ENCODE assay signal across 13 mouse cellular contexts in the genomic region with DNA sequence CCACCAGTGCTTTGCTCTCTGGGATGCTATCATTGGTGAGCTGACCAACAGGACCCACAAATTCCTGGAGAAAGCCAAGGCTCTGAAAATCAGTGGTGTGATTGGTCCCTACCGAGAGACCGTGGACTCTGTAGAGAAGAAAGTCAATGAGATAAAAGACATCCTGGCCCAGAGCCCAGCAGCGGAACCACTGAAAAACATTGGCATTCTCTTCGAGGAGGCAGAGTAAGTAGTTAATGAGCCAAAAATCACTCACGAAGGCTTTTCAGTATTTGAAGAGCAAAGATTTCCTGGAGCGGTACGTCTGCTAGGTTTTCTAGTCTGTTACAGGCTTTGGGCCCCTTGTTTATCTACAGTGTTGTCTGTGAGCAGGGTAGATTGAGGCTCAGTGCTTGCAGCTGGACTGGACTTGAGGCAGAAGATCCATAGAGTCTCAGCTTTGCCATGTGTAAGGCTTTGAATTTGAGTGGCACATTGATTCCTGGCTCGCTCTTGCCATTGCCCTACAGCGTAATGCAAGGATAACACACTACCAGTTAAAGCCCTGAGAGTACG. TPM values are rescaled to one million over a fixed set of nuclear protein-coding genes. Genes with fewer than 3 reads are reported as not detected.
DNase-seq lines count a peak whose midpoint lies in the region; ATAC-seq and TF ChIP-seq lines count a peak whose summit lies in the region.
"Had no signal": no experiment of that assay in that cellular context is flagged by ENCODE, and none has a peak within 500 bp of the region (broad histone marks: within the 10 kb centered on the region; RNA-seq: fewer than 3 reads in every experiment).

No protein-coding gene starts in this region.

- H3K27me3 ChIP-seq in embryonic facial prominence, embryonic 14.5 days (replicated peaks; ENCODE audit: control insufficient read depth, insufficient read depth, low read length), result no peaks in the 10 kb centered on the region
- H3K27me3 ChIP-seq in embryonic facial prominence, embryonic 10.5 days (replicated peaks; ENCODE audit: low read depth, poor library complexity, severe bottlenecking), result no peaks in the 10 kb centered on the region
- H3K27me3 ChIP-seq in hindbrain, embryonic 13.5 days, result no peaks in the 10 kb centered on the region
- no peaks in the 10 kb centered on the region for H3K27me3 ChIP-seq in hindbrain, embryonic 12.5 days
- H3K27me3 ChIP-seq in midbrain, postnatal 0 days (ENCODE audit: insufficient read depth, low read length), result no peaks in the 10 kb centered on the region
- H3K27me3 ChIP-seq in midbrain, embryonic 15.5 days (replicated peaks), result no peaks in the 10 kb centered on the region
- H3K27me3 ChIP-seq in hindbrain, embryonic 16.5 days (replicated peaks; ENCODE audit: control insufficient read depth, insufficient read depth, low read length), result no peaks in the 10 kb centered on the region
- H3K27me3 ChIP-seq: embryonic facial prominence, embryonic 15.5 days; lung, embryonic 15.5 days; midbrain, embryonic 12.5 days had no signal

- H3K9me3 ChIP-seq in embryonic facial prominence, embryonic 14.5 days (ENCODE audit: control insufficient read depth, low read length), result peaks cover 10% of the 10 kb centered on the region; the same call in 1 of the 2 replicates
- H3K9me3 ChIP-seq in embryonic facial prominence, embryonic 10.5 days, result no peaks in the 10 kb centered on the region
- no peaks in the 10 kb centered on the region for H3K9me3 ChIP-seq in hindbrain, embryonic 13.5 days
- H3K9me3 ChIP-seq in hindbrain, embryonic 12.5 days (replicated peaks), result 0 out of 2 replicates have a peak, but pooled peaks cover 5% of the 10 kb centered on the region
- H3K9me3 ChIP-seq in midbrain, postnatal 0 days (ENCODE audit: low read length), result no peaks in the 10 kb centered on the region
- no peaks in the 10 kb centered on the region for H3K9me3 ChIP-seq in midbrain, embryonic 15.5 days
- H3K9me3 ChIP-seq in hindbrain, embryonic 16.5 days (ENCODE audit: control insufficient read depth, low read length), result peaks cover 5% of the 10 kb centered on the region; the same call in 1 of the 2 replicates
- H3K9me3 ChIP-seq: embryonic facial prominence, embryonic 15.5 days; lung, embryonic 15.5 days; midbrain, embryonic 12.5 days had no signal

- no peak for TF ChIP-seq CTCF in midbrain, postnatal 0 days (IDR thresholded peaks at IDR 0.05)

- H3K36me3 ChIP-seq in embryonic facial prominence, embryonic 14.5 days (ENCODE audit: control insufficient read depth, insufficient read depth, low read length), result peaks cover 95% of the 10 kb centered on the region
- peaks cover 90% of the 10 kb centered on the region for H3K36me3 ChIP-seq in embryonic facial prominence, embryonic 10.5 days (replicated peaks)
- H3K36me3 ChIP-seq in hindbrain, embryonic 13.5 days, result no peaks in the 10 kb centered on the region
- no peaks in the 10 kb centered on the region; the same call in 1 of the 2 replicates for H3K36me3 ChIP-seq in hindbrain, embryonic 12.5 days
- H3K36me3 ChIP-seq in midbrain, postnatal 0 days (ENCODE audit: insufficient read depth, low read length), result no peaks in the 10 kb centered on the region
- H3K36me3 ChIP-seq in midbrain, embryonic 15.5 days (replicated peaks), result no peaks in the 10 kb centered on the region
- no peaks in the 10 kb centered on the region for H3K36me3 ChIP-seq in hindbrain, embryonic 16.5 days (ENCODE audit: control insufficient read depth, insufficient read depth, low read length)
- H3K36me3 ChIP-seq: midbrain, embryonic 12.5 days had no signal

- H3K4me1 ChIP-seq in embryonic facial prominence, embryonic 14.5 days (ENCODE audit: control insufficient read depth, insufficient read depth, low read length), result peaks cover 9% of the 10 kb centered on the region; the same call in 1 of the 2 replicates
- H3K4me1 ChIP-seq in embryonic facial prominence, embryonic 10.5 days, result peaks cover 23% of the 10 kb centered on the region
- no peaks in the 10 kb centered on the region for H3K4me1 ChIP-seq in hindbrain, embryonic 13.5 days (replicated peaks)
- no peaks in the 10 kb centered on the region for H3K4me1 ChIP-seq in hindbrain, embryonic 12.5 days
- no peaks in the 10 kb centered on the region for H3K4me1 ChIP-seq in midbrain, postnatal 0 days (ENCODE audit: insufficient read depth, low read length)
- no peaks in the 10 kb centered on the region for H3K4me1 ChIP-seq in midbrain, embryonic 15.5 days
- no peaks in the 10 kb centered on the region; the same call in 1 of the 2 replicates for H3K4me1 ChIP-seq in hindbrain, embryonic 16.5 days (ENCODE audit: control insufficient read depth, insufficient read depth, low read depth, low read length)
- H3K4me1 ChIP-seq: lung, embryonic 15.5 days; midbrain, embryonic 12.5 days had no signal

- peak; percentile 38 for DNase-seq in embryonic facial prominence, embryonic 14.5 days (ENCODE audit: low spot score)
- DNase-seq in embryonic facial prominence, embryonic 10.5 days (ENCODE audit: low spot score), result no peak
- DNase-seq in midbrain, postnatal 0 days (ENCODE audit: low spot score), result peak; percentile 59
- DNase-seq: kidney, adult 9 months; spleen, adult 18-20 months had no signal

- H3K4me2 ChIP-seq in embryonic facial prominence, embryonic 14.5 days (ENCODE audit: low read depth, low read length), result no peak overlapping the region
- no peak overlapping the region for H3K4me2 ChIP-seq in hindbrain, embryonic 13.5 days
- H3K4me2 ChIP-seq in hindbrain, embryonic 12.5 days (replicated peaks), result no peak overlapping the region
- H3K4me2 ChIP-seq in midbrain, postnatal 0 days (ENCODE audit: low read depth, low read length, poor library complexity, severe bottlenecking), result no peak overlapping the region
- H3K4me2 ChIP-seq in midbrain, embryonic 15.5 days, result no peak overlapping the region
- H3K4me2 ChIP-seq in hindbrain, embryonic 16.5 days (ENCODE audit: low read length), result no peak overlapping the region
- H3K4me2 ChIP-seq: embryonic facial prominence, embryonic 15.5 days; lung, embryonic 15.5 days; midbrain, embryonic 12.5 days had no signal

- no peak overlapping the region for H3K27ac ChIP-seq in embryonic facial prominence, embryonic 14.5 days (replicated peaks; ENCODE audit: low read depth, low read length)
- H3K27ac ChIP-seq in embryonic facial prominence, embryonic 10.5 days (replicated peaks), result no peak overlapping the region
- no peak overlapping the region for H3K27ac ChIP-seq in hindbrain, embryonic 13.5 days
- no peak overlapping the region for H3K27ac ChIP-seq in hindbrain, embryonic 12.5 days
- H3K27ac ChIP-seq in midbrain, postnatal 0 days (ENCODE audit: low read depth, low read length), result no peak overlapping the region
- no peak overlapping the region for H3K27ac ChIP-seq in midbrain, embryonic 15.5 days
- H3K27ac ChIP-seq in hindbrain, embryonic 16.5 days (ENCODE audit: low read depth, low read length), result no peak overlapping the region
- H3K27ac ChIP-seq: embryonic facial prominence, embryonic 15.5 days; lung, embryonic 15.5 days; midbrain, embryonic 12.5 days had no signal

- no peak overlapping the region for H3K9ac ChIP-seq in embryonic facial prominence, embryonic 14.5 days (ENCODE audit: low read depth, low read length)
- no peak overlapping the region for H3K9ac ChIP-seq in hindbrain, embryonic 13.5 days
- no peak overlapping the region for H3K9ac ChIP-seq in hindbrain, embryonic 12.5 days
- H3K9ac ChIP-seq in midbrain, postnatal 0 days (replicated peaks; ENCODE audit: low read length, poor library complexity, severe bottlenecking), result no peak overlapping the region
- H3K9ac ChIP-seq in midbrain, embryonic 15.5 days, result no peak overlapping the region
- no peak overlapping the region for H3K9ac ChIP-seq in hindbrain, embryonic 16.5 days (ENCODE audit: low read depth, low read length)
- H3K9ac ChIP-seq: embryonic facial prominence, embryonic 15.5 days; lung, embryonic 15.5 days; midbrain, embryonic 12.5 days had no signal

- no peak for ATAC-seq in embryonic facial prominence, embryonic 14.5 days (ENCODE audit: low read depth)
- peak; percentile 59; the same call in 1 of the 2 replicates for ATAC-seq in hindbrain, embryonic 13.5 days (ENCODE audit: low FRiP score)
- ATAC-seq in hindbrain, embryonic 12.5 days (ENCODE audit: low FRiP score), result no peak
- ATAC-seq in midbrain, postnatal 0 days (ENCODE audit: low FRiP score), result no peak
- ATAC-seq in midbrain, embryonic 15.5 days (replicated peaks), result no peak
- ATAC-seq in hindbrain, embryonic 16.5 days, result peak; percentile 77
- no peak for ATAC-seq in erythroid progenitor cell, adult 5-6 weeks (replicated peaks; ENCODE audit: low FRiP score, poor library complexity, severe bottlenecking)

- H3K4me3 ChIP-seq in embryonic facial prominence, embryonic 14.5 days (ENCODE audit: low read depth, low read length), result no peak overlapping the region
- H3K4me3 ChIP-seq in embryonic facial prominence, embryonic 10.5 days, result no peak overlapping the region
- H3K4me3 ChIP-seq in hindbrain, embryonic 13.5 days, result no peak overlapping the region
- no peak overlapping the region for H3K4me3 ChIP-seq in hindbrain, embryonic 12.5 days
- no peak overlapping the region for H3K4me3 ChIP-seq in midbrain, postnatal 0 days (ENCODE audit: low read depth, low read length)
- H3K4me3 ChIP-seq in midbrain, embryonic 15.5 days, result no peak overlapping the region
- no peak overlapping the region for H3K4me3 ChIP-seq in hindbrain, embryonic 16.5 days (ENCODE audit: low read length)
- H3K4me3 ChIP-seq: embryonic facial prominence, embryonic 15.5 days; lung, embryonic 15.5 days; midbrain, embryonic 12.5 days had no signal

- 74% methylated on average over 10 of the region's 10 CpGs for WGBS in embryonic facial prominence, embryonic 14.5 days
- 94% methylated on average over 10 of the region's 10 CpGs for WGBS in embryonic facial prominence, embryonic 10.5 days
- WGBS in hindbrain, embryonic 13.5 days, result 80% methylated on average over 10 of the region's 10 CpGs
- WGBS in hindbrain, embryonic 12.5 days, result 87% methylated on average over 10 of the region's 10 CpGs
- 66% methylated on average over 10 of the region's 10 CpGs for WGBS in midbrain, postnatal 0 days
- 73% methylated on average over 10 of the region's 10 CpGs for WGBS in midbrain, embryonic 15.5 days
- WGBS in hindbrain, embryonic 16.5 days, result 52% methylated on average over 10 of the region's 10 CpGs

RNA-seq across cellular contexts. Expression of a gene that starts 32.8 kb away (rescaled TPM):
- 127 and 138 TPM in 2 replicates for polyA plus RNA-seq in embryonic facial prominence, embryonic 14.5 days (2014; fragmentation: Nextera tagmentation; extraction: Ambion mirVana)
- 145 and 147 TPM in 2 replicates for polyA plus RNA-seq in embryonic facial prominence, embryonic 10.5 days (2016; fragmentation: Nextera tagmentation; extraction: Ambion mirVana)
- polyA plus RNA-seq in hindbrain, embryonic 13.5 days (2015; fragmentation: Nextera tagmentation; extraction: Ambion mirVana), result 128 and 130 TPM in 2 replicates
- 139 and 153 TPM in 2 replicates for polyA plus RNA-seq in hindbrain, embryonic 12.5 days (2016; fragmentation: Nextera tagmentation; extraction: Ambion mirVana)
- total RNA-seq in midbrain, postnatal 0 days (2014; rRNA removed), result 41.0 and 62.3 TPM in 2 replicates
- polyA plus RNA-seq in midbrain, postnatal 0 days (2015; fragmentation: Nextera tagmentation; extraction: Ambion mirVana), result 113 and 122 TPM in 2 replicates
- polyA plus RNA-seq in midbrain, embryonic 15.5 days (2015; fragmentation: Nextera tagmentation; extraction: Ambion mirVana), result 105 and 116 TPM in 2 replicates
- 122 and 130 TPM in 2 replicates for polyA plus RNA-seq in hindbrain, embryonic 16.5 days (2015; fragmentation: Nextera tagmentation; extraction: Ambion mirVana)
- total RNA-seq in erythroid progenitor cell, adult 5-6 weeks (2015; ENCODE audit: low replicate concordance), result 46.5 and 64.6 TPM in 2 replicates
- 46.2 and 53.4 TPM in 2 replicates for total RNA-seq in erythroid progenitor cell, adult 5-6 weeks (2017; ENCODE audit: low replicate concordance)

RNA-seq across cellular contexts. Expression of a gene that starts 53.5 kb away (rescaled TPM):
- polyA plus RNA-seq in embryonic facial prominence, embryonic 14.5 days (2014; fragmentation: Nextera tagmentation; extraction: Ambion mirVana), result 84.2 and 93.9 TPM in 2 replicates
- 37.2 and 42.5 TPM in 2 replicates for polyA plus RNA-seq in embryonic facial prominence, embryonic 10.5 days (2016; fragmentation: Nextera tagmentation; extraction: Ambion mirVana)
- polyA plus RNA-seq in hindbrain, embryonic 13.5 days (2015; fragmentation: Nextera tagmentation; extraction: Ambion mirVana), result 20.7 and 22.9 TPM in 2 replicates
- 33.7 and 41.5 TPM in 2 replicates for polyA plus RNA-seq in hindbrain, embryonic 12.5 days (2016; fragmentation: Nextera tagmentation; extraction: Ambion mirVana)
- total RNA-seq in midbrain, postnatal 0 days (2014; rRNA removed), result 19.5 and 24.6 TPM in 2 replicates
- 7.6 and 8.1 TPM in 2 replicates for polyA plus RNA-seq in midbrain, postnatal 0 days (2015; fragmentation: Nextera tagmentation; extraction: Ambion mirVana)
- 16.6 and 16.8 TPM in 2 replicates for polyA plus RNA-seq in midbrain, embryonic 15.5 days (2015; fragmentation: Nextera tagmentation; extraction: Ambion mirVana)
- 16.9 and 23.7 TPM in 2 replicates for polyA plus RNA-seq in hindbrain, embryonic 16.5 days (2015; fragmentation: Nextera tagmentation; extraction: Ambion mirVana)
- total RNA-seq in erythroid progenitor cell, adult 5-6 weeks (2015; ENCODE audit: low replicate concordance), result 1.1 TPM in 1 of 2 replicates, not detected in the other
- total RNA-seq in erythroid progenitor cell, adult 5-6 weeks (2017; ENCODE audit: low replicate concordance), result 0.64 and 1.1 TPM in 2 replicates

Comparison
In these comparisons a context has a peak if more than half of its experiments do, and no peak if none do; other contexts are left out.
1. ATAC-seq: peak in hindbrain, embryonic 13.5 days (single experiment) and hindbrain, embryonic 16.5 days (single experiment); none in embryonic facial prominence, embryonic 14.5 days (single experiment), hindbrain, embryonic 12.5 days (single experiment), midbrain, postnatal 0 days (single experiment), midbrain, embryonic 15.5 days (single experiment) and erythroid progenitor cell, adult 5-6 weeks (single experiment).